Mouse (Mus musculus): ENCODE data around the gene Zfp933.

DNA sequence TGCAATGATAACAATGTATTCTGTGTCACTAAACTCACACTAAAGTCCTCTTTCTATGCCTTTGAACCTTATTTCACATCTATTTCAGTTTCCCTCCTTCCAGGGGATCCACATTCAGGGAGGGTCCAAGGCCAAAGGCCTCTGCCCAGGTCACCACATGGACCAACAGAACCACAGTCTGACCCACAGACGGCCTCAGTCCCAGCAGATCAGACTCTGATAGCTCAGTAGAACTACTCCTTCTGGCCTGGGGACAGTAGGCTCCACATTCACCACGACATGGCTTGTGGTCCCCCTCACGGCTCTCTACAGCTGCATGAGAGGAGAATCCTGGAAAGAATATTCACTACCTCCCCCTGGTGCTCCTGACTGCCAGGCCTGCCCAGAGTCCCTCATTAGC lies 5.3 kb downstream of the Zfp933 start:
- TF ChIP-seq CTCF (IDR thresholded peaks at IDR 0.05; ENCODE audit: borderline replicate concordance, control insufficient read depth, extremely low read depth, insufficient read depth, low read length, poor library complexity) (no peak), POLR2A (IDR thresholded peaks at IDR 0.05; ENCODE audit: control insufficient read depth, extremely low read depth, insufficient read depth, low read length, poor library complexity) (no peak)

Measured in thymus, adult 2 months (tissue).